14 mouse cellular contexts compared by ENCODE assay signal in the genomic region with DNA sequence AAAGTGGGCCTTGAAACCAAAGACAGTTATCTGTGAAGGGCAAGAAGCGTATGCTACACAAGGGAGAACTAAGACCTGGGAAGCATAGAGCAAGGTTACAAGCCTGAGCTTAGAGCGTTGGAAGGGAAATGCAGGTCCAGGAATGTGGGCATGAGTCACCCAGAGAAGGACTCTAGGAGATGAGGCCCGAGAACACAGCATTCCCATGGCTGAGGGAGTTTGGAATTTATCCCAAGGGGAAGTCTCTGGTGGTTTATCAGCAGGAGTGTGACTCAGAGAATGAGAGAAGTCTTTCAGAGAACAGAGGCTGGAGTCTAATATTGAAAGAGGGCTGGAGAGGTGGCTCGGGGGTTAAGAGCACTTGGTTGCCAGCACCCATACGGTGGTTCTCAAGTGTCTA. TPM values are rescaled to one million over a fixed set of nuclear protein-coding genes. Genes with fewer than 3 reads are reported as not detected.
A peak's percentile ranks its signal among the peaks of the same experiment; 100 is the strongest.
DNase-seq lines count a peak whose midpoint lies in the region; ATAC-seq and TF ChIP-seq lines count a peak whose summit lies in the region.
"Had no signal": no experiment of that assay in that cellular context is flagged by ENCODE, and none has a peak within 500 bp of the region (broad histone marks: within the 10 kb centered on the region; RNA-seq: fewer than 3 reads in every experiment).

No protein-coding gene starts in this region.

- H3K4me3 ChIP-seq in heart, adult 2 months = no peak overlapping the region
- H3K4me3 ChIP-seq in intestine, embryonic 15.5 days (replicated peaks) = no peak overlapping the region
- no peak overlapping the region for H3K4me3 ChIP-seq in neural tube, embryonic 15.5 days (replicated peaks)
- no peak overlapping the region for H3K4me3 ChIP-seq in forebrain, embryonic 16.5 days (replicated peaks; ENCODE audit: low read length)
- H3K4me3 ChIP-seq: forebrain, embryonic 13.5 days; liver, embryonic 12.5 days had no signal

- H3K9me3 ChIP-seq in intestine, embryonic 15.5 days = no peaks in the 10 kb centered on the region
- no peaks in the 10 kb centered on the region for H3K9me3 ChIP-seq in neural tube, embryonic 15.5 days (replicated peaks)
- no peaks in the 10 kb centered on the region for H3K9me3 ChIP-seq in forebrain, embryonic 16.5 days (ENCODE audit: control insufficient read depth, low read length)
- H3K9me3 ChIP-seq: forebrain, embryonic 13.5 days; liver, embryonic 12.5 days had no signal

- H3K79me2 ChIP-seq in heart, adult 2 months (replicated peaks; ENCODE audit: control insufficient read depth, insufficient read depth, low read length) = no peaks in the 10 kb centered on the region

- H3K9ac ChIP-seq in heart, adult 2 months (ENCODE audit: low read depth, low read length) = no peak overlapping the region
- no peak overlapping the region for H3K9ac ChIP-seq in intestine, embryonic 15.5 days
- no peak overlapping the region for H3K9ac ChIP-seq in neural tube, embryonic 15.5 days (replicated peaks)
- H3K9ac ChIP-seq in forebrain, embryonic 16.5 days (replicated peaks; ENCODE audit: low read depth, low read length) = no peak overlapping the region
- H3K9ac ChIP-seq: forebrain, embryonic 13.5 days; hindbrain, embryonic 14.5 days; liver, embryonic 12.5 days had no signal

- no peak overlapping the region for H3K27ac ChIP-seq in heart, adult 2 months
- no peak overlapping the region for H3K27ac ChIP-seq in intestine, embryonic 15.5 days
- H3K27ac ChIP-seq in neural tube, embryonic 15.5 days (replicated peaks) = no peak overlapping the region
- no peak overlapping the region for H3K27ac ChIP-seq in forebrain, embryonic 16.5 days (ENCODE audit: low read length)
- H3K27ac ChIP-seq: forebrain, embryonic 13.5 days; hindbrain, embryonic 14.5 days; liver, embryonic 12.5 days had no signal

- H3K4me2 ChIP-seq in intestine, embryonic 15.5 days (replicated peaks) = no peak overlapping the region
- H3K4me2 ChIP-seq in neural tube, embryonic 15.5 days = no peak overlapping the region
- no peak overlapping the region for H3K4me2 ChIP-seq in forebrain, embryonic 16.5 days (ENCODE audit: low read length)
- H3K4me2 ChIP-seq: forebrain, embryonic 13.5 days; hindbrain, embryonic 14.5 days; liver, embryonic 12.5 days had no signal

- no peak for TF ChIP-seq EP300 in heart, adult 2 months (IDR thresholded peaks at IDR 0.05; ENCODE audit: insufficient read depth, low read depth, low read length)

- peak; percentile 38 for DNase-seq in testis, postnatal 14 days (ENCODE audit: low spot score)
- DNase-seq in testis, postnatal 10 days (ENCODE audit: low spot score) = no peak
- peak; percentile 21 to 57 for DNase-seq in heart, adult 2 months
- DNase-seq in frontal cortex, postnatal 25 days (ENCODE audit: low spot score in 2 of 2) = no peak
- no peak for DNase-seq in right cerebral cortex, postnatal 10 days (ENCODE audit: low spot score in 2 of 2)
- DNase-seq: cerebellum, postnatal 25 days had no signal

- peaks cover 2% of the 10 kb centered on the region for H3K4me1 ChIP-seq in heart, adult 2 months (ENCODE audit: control insufficient read depth, insufficient read depth, low read length)
- no peaks in the 10 kb centered on the region for H3K4me1 ChIP-seq in intestine, embryonic 15.5 days (replicated peaks)
- peaks cover 9% of the 10 kb centered on the region; the same call in 1 of the 2 replicates for H3K4me1 ChIP-seq in neural tube, embryonic 15.5 days
- H3K4me1 ChIP-seq in forebrain, embryonic 16.5 days (replicated peaks; ENCODE audit: control insufficient read depth, insufficient read depth, low read length) = no peaks in the 10 kb centered on the region

- no peak for TF ChIP-seq CTCF in heart, adult 2 months (IDR thresholded peaks at IDR 0.05)

- H3K27me3 ChIP-seq in heart, adult 2 months (ENCODE audit: control insufficient read depth, insufficient read depth, low read length) = no peaks in the 10 kb centered on the region
- H3K27me3 ChIP-seq in intestine, embryonic 15.5 days (replicated peaks) = no peaks in the 10 kb centered on the region
- H3K27me3 ChIP-seq in neural tube, embryonic 15.5 days (replicated peaks) = no peaks in the 10 kb centered on the region
- no peaks in the 10 kb centered on the region for H3K27me3 ChIP-seq in forebrain, embryonic 16.5 days (replicated peaks; ENCODE audit: control insufficient read depth, insufficient read depth, low read length)
- H3K27me3 ChIP-seq: CH12.LX; forebrain, embryonic 13.5 days; liver, embryonic 12.5 days had no signal

- intact Hi-C loops in heart, adult 2 months (cut with DNase I) = no loop called here

- peak; percentile 41 for ATAC-seq in intestine, embryonic 15.5 days
- ATAC-seq in neural tube, embryonic 15.5 days (ENCODE audit: low FRiP score) = no peak
- ATAC-seq in forebrain, embryonic 16.5 days = no peak
- ATAC-seq: forebrain, embryonic 13.5 days; liver, embryonic 12.5 days; midbrain, embryonic 16.5 days had no signal

- WGBS in heart, adult 2 months = 25% methylated on average over 5 of the region's 5 CpGs
- WGBS in intestine, embryonic 15.5 days = 65% methylated on average over 5 of the region's 5 CpGs
- 85% methylated on average over 5 of the region's 5 CpGs for WGBS in neural tube, embryonic 15.5 days
- WGBS in forebrain, embryonic 16.5 days = 85% methylated on average over 5 of the region's 5 CpGs

- no peak for TF ChIP-seq POLR2A in heart, adult 2 months (IDR thresholded peaks at IDR 0.05; ENCODE audit: insufficient read depth, low read depth, low read length)

- no peaks in the 10 kb centered on the region for H3K36me3 ChIP-seq in heart, adult 2 months (ENCODE audit: control insufficient read depth, insufficient read depth, low read length)
- no peaks in the 10 kb centered on the region for H3K36me3 ChIP-seq in intestine, embryonic 15.5 days
- no peaks in the 10 kb centered on the region for H3K36me3 ChIP-seq in neural tube, embryonic 15.5 days
- H3K36me3 ChIP-seq in forebrain, embryonic 16.5 days (ENCODE audit: control insufficient read depth, insufficient read depth) = no peaks in the 10 kb centered on the region
- H3K36me3 ChIP-seq: liver, embryonic 12.5 days had no signal

RNA-seq across cellular contexts. Expression of a gene that starts 6.3 kb away (rescaled TPM):
- under 1 TPM; 0.23 to 0.48 TPM for total RNA-seq in heart, adult 2 months (2021)
- 0.20 and 0.61 TPM in 2 replicates for polyA plus RNA-seq in heart, adult 2 months (2012; rRNA removed)
- 55.1 and 57.9 TPM in 2 replicates for polyA plus RNA-seq in intestine, embryonic 15.5 days (2015; fragmentation: Nextera tagmentation; extraction: Ambion mirVana)
- polyA plus RNA-seq in neural tube, embryonic 15.5 days (2015; fragmentation: Nextera tagmentation; extraction: Ambion mirVana) = 3.1 TPM in 1 of 2 replicates, not detected in the other
- 0.12 and 0.27 TPM in 2 replicates for polyA plus RNA-seq in forebrain, embryonic 16.5 days (2015; fragmentation: Nextera tagmentation; extraction: Ambion mirVana)
- total RNA-seq: CH12.LX had no signal
- polyA plus RNA-seq: midbrain, embryonic 16.5 days had no signal

Comparison
In these comparisons a context has a peak if more than half of its experiments do, and no peak if none do; other contexts are left out.
1. DNase-seq: peak in testis, postnatal 14 days (single experiment) and heart, adult 2 months (2 of 2); none in testis, postnatal 10 days (single experiment), frontal cortex, postnatal 25 days (0 of 2) and right cerebral cortex, postnatal 10 days (0 of 2).
2. RNA of a gene that starts 6.3 kb away (polyA plus RNA-seq): 55.1 to 57.9 TPM in intestine, embryonic 15.5 days; 0.12 to 0.27 TPM in forebrain, embryonic 16.5 days, 0.20 to 0.61 TPM in heart, adult 2 months and 3.1 TPM in neural tube, embryonic 15.5 days; every median in the first group is over 10 times any median in the second.